Mouse (Mus musculus): ENCODE measurements around the gene Timm13.

- no peak for TF ChIP-seq CTCF (conservative IDR thresholded peaks at IDR 0.05; ENCODE audit: insufficient read depth, insufficient read length, low read depth, low read length)
- TF ChIP-seq POLR2A (IDR thresholded peaks at IDR 0.05; ENCODE audit: low read depth, low read length) = no peak
These were observed 3.9 kb downstream of the Timm13 start for GRCm38 (mm10) chr10:80896581-80897485.

All from kidney, adult 2 months (tissue).